8 mouse cellular contexts compared by ENCODE assay signal in the genomic region with DNA sequence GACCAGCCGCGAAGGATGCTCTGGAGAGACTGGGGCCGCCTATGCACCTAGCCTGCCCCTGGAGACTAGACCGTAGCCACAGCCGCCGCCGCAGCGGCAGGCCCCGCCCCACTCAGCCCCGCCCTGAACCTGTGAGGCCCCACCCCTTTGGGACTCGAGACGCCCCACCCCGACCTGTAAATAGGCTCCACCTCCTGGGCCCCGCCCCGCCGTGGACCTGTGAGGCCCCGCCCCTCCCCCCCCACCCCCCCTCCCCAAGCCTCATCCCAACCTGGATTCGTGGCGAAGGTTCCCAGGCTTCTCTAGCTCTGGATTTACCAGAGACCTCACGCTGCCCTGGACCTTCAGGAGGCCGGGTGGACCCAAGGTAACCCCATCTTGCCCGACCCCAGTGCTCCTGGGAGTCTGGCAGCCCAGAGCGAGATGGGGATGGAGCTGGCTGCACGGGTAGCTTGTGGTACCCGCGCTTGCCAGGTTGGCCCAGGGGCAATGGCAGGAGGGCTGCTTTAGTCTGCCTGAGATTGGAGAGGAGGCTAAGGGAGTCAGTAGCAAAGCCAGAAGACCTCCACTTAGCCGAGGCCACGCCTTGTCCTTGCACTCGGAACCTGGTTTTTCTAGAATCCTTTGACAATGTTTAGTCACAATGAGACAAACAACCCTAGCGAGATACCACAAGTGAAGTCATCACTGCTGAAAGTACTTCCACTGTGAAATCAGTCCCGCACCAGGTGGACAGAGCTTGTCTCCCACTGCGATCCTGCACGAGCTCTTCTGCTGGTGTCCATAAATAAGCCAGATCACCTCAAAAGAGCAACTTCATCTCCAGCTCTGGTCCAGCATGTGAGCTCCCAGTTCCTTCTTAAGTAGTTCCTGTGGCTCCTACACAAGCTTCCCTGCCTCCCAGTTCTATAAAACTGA.
DNase-seq lines count a peak whose midpoint lies in the region; ATAC-seq lines count a peak whose summit lies in the region.

No protein-coding gene starts in this region.

- DNase-seq in urinary bladder, adult 18-20 months (ENCODE audit: low spot score in 2 of 2), result peak; percentile 9 to 44
- DNase-seq in urinary bladder, postnatal 10 days (ENCODE audit: low spot score), result no peak
- DNase-seq in cerebellum, postnatal 36 days, result peak; percentile 81 to 91
- DNase-seq in midbrain, embryonic 11.5 days (ENCODE audit: low spot score, missing footprints), result peak; percentile 95
- no peak for DNase-seq in gastrocnemius, adult 18-20 months (ENCODE audit: low spot score)

- peak overlapping the region; percentile 35; the same call in 1 of the 2 replicates for H3K27ac ChIP-seq in hindbrain, embryonic 12.5 days
- H3K27ac ChIP-seq in limb, embryonic 12.5 days, result no peak overlapping the region
- no peak overlapping the region for H3K27ac ChIP-seq in midbrain, embryonic 11.5 days (ENCODE audit: low read depth, low read length)
- no peak overlapping the region for H3K27ac ChIP-seq in stomach, embryonic 16.5 days (ENCODE audit: low read length)

- no peaks in the 10 kb centered on the region for H3K36me3 ChIP-seq in hindbrain, embryonic 12.5 days
- no peaks in the 10 kb centered on the region for H3K36me3 ChIP-seq in limb, embryonic 12.5 days
- no peaks in the 10 kb centered on the region for H3K36me3 ChIP-seq in midbrain, embryonic 11.5 days (ENCODE audit: control insufficient read depth, insufficient read depth, low read length)
- H3K36me3 ChIP-seq in stomach, embryonic 16.5 days (ENCODE audit: control insufficient read depth, insufficient read depth, low read length), result no peaks in the 10 kb centered on the region

- peak overlapping the region; percentile 57 for H3K9ac ChIP-seq in hindbrain, embryonic 12.5 days
- peak overlapping the region; percentile 57 for H3K9ac ChIP-seq in limb, embryonic 12.5 days (replicated peaks)
- peak overlapping the region; percentile 55 for H3K9ac ChIP-seq in midbrain, embryonic 11.5 days (ENCODE audit: low read length)
- H3K9ac ChIP-seq in stomach, embryonic 16.5 days (ENCODE audit: low read length), result 0 out of 2 replicates have a peak overlapping the region, but pooled peaks have one; percentile 44

- peak overlapping the region; percentile 79 for H3K4me2 ChIP-seq in hindbrain, embryonic 12.5 days (replicated peaks)
- peak overlapping the region; percentile 83 for H3K4me2 ChIP-seq in limb, embryonic 12.5 days
- H3K4me2 ChIP-seq in midbrain, embryonic 11.5 days, result peak overlapping the region; percentile 85
- H3K4me2 ChIP-seq in stomach, embryonic 16.5 days (ENCODE audit: low read depth, low read length), result peak overlapping the region; percentile 66

- WGBS in hindbrain, embryonic 12.5 days, result 18% methylated on average over 22 of the region's 33 CpGs
- WGBS in limb, embryonic 12.5 days, result 12% methylated on average over 28 of the region's 33 CpGs
- WGBS in midbrain, embryonic 11.5 days, result 13% methylated on average over 27 of the region's 33 CpGs
- WGBS in stomach, embryonic 16.5 days, result 9% methylated on average over 33 of the region's 33 CpGs

- peak overlapping the region; percentile 52 for H3K4me3 ChIP-seq in hindbrain, embryonic 12.5 days
- peak overlapping the region; percentile 52 for H3K4me3 ChIP-seq in limb, embryonic 12.5 days (replicated peaks)
- H3K4me3 ChIP-seq in midbrain, embryonic 11.5 days (ENCODE audit: low read depth, low read length), result peak overlapping the region; percentile 45
- H3K4me3 ChIP-seq in stomach, embryonic 16.5 days (replicated peaks; ENCODE audit: low read length), result peak overlapping the region; percentile 42

- ATAC-seq in hindbrain, embryonic 12.5 days (ENCODE audit: low FRiP score), result peak; percentile 96
- ATAC-seq in limb, embryonic 12.5 days (ENCODE audit: insufficient number of reproducible peaks, insufficient read depth, low FRiP score, low TSS enrichment, low read depth), result peak; percentile 86
- peak; percentile 97 for ATAC-seq in midbrain, embryonic 11.5 days (ENCODE audit: low FRiP score)
- peak; percentile 92 for ATAC-seq in stomach, embryonic 16.5 days (ENCODE audit: insufficient read depth, low FRiP score)

- peaks cover 12% of the 10 kb centered on the region for H3K4me1 ChIP-seq in hindbrain, embryonic 12.5 days
- peaks cover 4% of the 10 kb centered on the region; the same call in 1 of the 2 replicates for H3K4me1 ChIP-seq in limb, embryonic 12.5 days (replicated peaks)
- H3K4me1 ChIP-seq in midbrain, embryonic 11.5 days (ENCODE audit: control insufficient read depth, insufficient read depth, low read length), result peaks cover 2% of the 10 kb centered on the region; the same call in 1 of the 2 replicates
- H3K4me1 ChIP-seq in stomach, embryonic 16.5 days (ENCODE audit: control insufficient read depth, insufficient read depth, low read length), result peaks cover 8% of the 10 kb centered on the region; the same call in 1 of the 2 replicates

- no peaks in the 10 kb centered on the region for H3K27me3 ChIP-seq in hindbrain, embryonic 12.5 days
- no peaks in the 10 kb centered on the region for H3K27me3 ChIP-seq in limb, embryonic 12.5 days
- H3K27me3 ChIP-seq in midbrain, embryonic 11.5 days (ENCODE audit: control insufficient read depth, insufficient read depth, low read length), result no peaks in the 10 kb centered on the region
- H3K27me3 ChIP-seq in stomach, embryonic 16.5 days (ENCODE audit: control insufficient read depth, insufficient read depth, low read length), result no peaks in the 10 kb centered on the region

- H3K9me3 ChIP-seq in hindbrain, embryonic 12.5 days (replicated peaks), result no peaks in the 10 kb centered on the region
- H3K9me3 ChIP-seq in limb, embryonic 12.5 days, result no peaks in the 10 kb centered on the region
- H3K9me3 ChIP-seq in midbrain, embryonic 11.5 days (ENCODE audit: control insufficient read depth, low read length), result no peaks in the 10 kb centered on the region
- H3K9me3 ChIP-seq in stomach, embryonic 16.5 days (replicated peaks; ENCODE audit: control insufficient read depth, low read length), result no peaks in the 10 kb centered on the region

Comparison
In these comparisons a context has a peak if more than half of its experiments do, and no peak if none do; other contexts are left out.
1. DNase-seq: peak in urinary bladder, adult 18-20 months (2 of 2), cerebellum, postnatal 36 days (2 of 2) and midbrain, embryonic 11.5 days (single experiment); none in urinary bladder, postnatal 10 days (single experiment) and gastrocnemius, adult 18-20 months (single experiment).
2. Peak in every context shown above with its lines, with median percentiles within 50 percentile points of each other: ATAC-seq, H3K4me2 ChIP-seq, H3K4me3 ChIP-seq and H3K9ac ChIP-seq.